7 mouse cellular contexts compared by ENCODE assay signal in the genomic region with DNA sequence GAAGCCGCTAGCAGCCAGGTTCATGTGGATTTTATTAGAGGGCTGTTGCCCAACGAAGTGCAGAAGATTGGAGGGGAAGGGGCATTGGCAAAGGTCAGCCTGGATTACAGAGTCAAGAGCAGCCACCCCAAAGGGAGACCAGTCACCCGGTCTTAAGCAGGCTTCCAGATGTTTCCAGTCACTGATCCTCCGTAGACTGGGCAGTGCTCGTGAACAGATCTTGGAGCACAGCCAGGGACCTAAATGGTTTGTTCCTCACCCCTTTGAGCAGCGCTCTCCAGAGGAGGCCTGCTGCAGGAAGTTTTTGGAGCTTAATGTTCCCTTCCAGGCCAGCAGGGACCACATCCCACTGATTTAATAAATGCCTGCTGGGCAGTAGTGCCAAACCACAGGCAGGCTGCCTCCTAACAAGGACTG. TPM values are rescaled to one million over a fixed set of nuclear protein-coding genes. Genes with fewer than 3 reads are reported as not detected.
DNase-seq lines count a peak whose midpoint lies in the region; ATAC-seq and TF ChIP-seq lines count a peak whose summit lies in the region.

No protein-coding gene starts in this region.

- peaks cover 17% of the 10 kb centered on the region for H3K36me3 ChIP-seq in midbrain, postnatal 0 days (ENCODE audit: insufficient read depth, low read length)
- no peaks in the 10 kb centered on the region; the same call in 1 of the 2 replicates for H3K36me3 ChIP-seq in midbrain, embryonic 11.5 days (ENCODE audit: control insufficient read depth, insufficient read depth, low read length)
- H3K36me3 ChIP-seq in intestine, embryonic 14.5 days (ENCODE audit: control insufficient read depth, insufficient read depth, low read length) = no peaks in the 10 kb centered on the region
- H3K36me3 ChIP-seq in lung, embryonic 16.5 days (ENCODE audit: control insufficient read depth, insufficient read depth, low read length) = no peaks in the 10 kb centered on the region
- no peaks in the 10 kb centered on the region for H3K36me3 ChIP-seq in midbrain, embryonic 16.5 days (ENCODE audit: control insufficient read depth, insufficient read depth, low read length)

- no peaks in the 10 kb centered on the region for H3K9me3 ChIP-seq in midbrain, postnatal 0 days (ENCODE audit: low read length)
- H3K9me3 ChIP-seq in midbrain, embryonic 11.5 days (ENCODE audit: control insufficient read depth, low read length) = peaks cover 3% of the 10 kb centered on the region
- no peaks in the 10 kb centered on the region for H3K9me3 ChIP-seq in intestine, embryonic 14.5 days (ENCODE audit: control insufficient read depth, low read length)
- 0 out of 2 replicates have a peak, but pooled peaks cover 2% of the 10 kb centered on the region for H3K9me3 ChIP-seq in lung, embryonic 16.5 days (ENCODE audit: control insufficient read depth, low read length)
- H3K9me3 ChIP-seq in midbrain, embryonic 16.5 days (replicated peaks; ENCODE audit: control insufficient read depth, low read length, poor library complexity, severe bottlenecking) = no peaks in the 10 kb centered on the region

- H3K27me3 ChIP-seq in midbrain, postnatal 0 days (ENCODE audit: insufficient read depth, low read length) = no peaks in the 10 kb centered on the region
- H3K27me3 ChIP-seq in midbrain, embryonic 11.5 days (ENCODE audit: control insufficient read depth, insufficient read depth, low read length) = no peaks in the 10 kb centered on the region
- H3K27me3 ChIP-seq in intestine, embryonic 14.5 days (replicated peaks; ENCODE audit: control insufficient read depth, insufficient read depth, low read length) = no peaks in the 10 kb centered on the region
- no peaks in the 10 kb centered on the region for H3K27me3 ChIP-seq in lung, embryonic 16.5 days (ENCODE audit: control insufficient read depth, insufficient read depth, low read depth, low read length)
- H3K27me3 ChIP-seq in midbrain, embryonic 16.5 days (ENCODE audit: control insufficient read depth, insufficient read depth, low read depth, low read length) = no peaks in the 10 kb centered on the region

- H3K4me2 ChIP-seq in midbrain, postnatal 0 days (ENCODE audit: low read depth, low read length, poor library complexity, severe bottlenecking) = no peak overlapping the region
- no peak overlapping the region for H3K4me2 ChIP-seq in midbrain, embryonic 11.5 days
- H3K4me2 ChIP-seq in intestine, embryonic 14.5 days (ENCODE audit: low read length) = no peak overlapping the region
- no peak overlapping the region for H3K4me2 ChIP-seq in lung, embryonic 16.5 days (ENCODE audit: low read depth, low read length)
- no peak overlapping the region for H3K4me2 ChIP-seq in midbrain, embryonic 16.5 days (ENCODE audit: low read length)

- no peak for TF ChIP-seq CTCF in midbrain, postnatal 0 days (IDR thresholded peaks at IDR 0.05)

- peak; percentile 58 for DNase-seq in midbrain, postnatal 0 days (ENCODE audit: low spot score)
- no peak for DNase-seq in midbrain, embryonic 11.5 days (ENCODE audit: low spot score, missing footprints)
- peak; percentile 81 for DNase-seq in forelimb bud, embryonic 11.5 days (ENCODE audit: low read depth, low spot score)
- peak; percentile 63 for DNase-seq in intestine, embryonic 14.5 days (ENCODE audit: low spot score)
- no peak for DNase-seq in thymus, postnatal 36 days

- no peak overlapping the region for H3K27ac ChIP-seq in midbrain, postnatal 0 days (ENCODE audit: low read depth, low read length)
- no peak overlapping the region for H3K27ac ChIP-seq in midbrain, embryonic 11.5 days (ENCODE audit: low read depth, low read length)
- H3K27ac ChIP-seq in intestine, embryonic 14.5 days (ENCODE audit: low read depth) = no peak overlapping the region; the same call in 1 of the 2 replicates
- H3K27ac ChIP-seq in lung, embryonic 16.5 days (ENCODE audit: low read length) = peak overlapping the region; percentile 60
- H3K27ac ChIP-seq in midbrain, embryonic 16.5 days (ENCODE audit: low read length) = no peak overlapping the region

- WGBS in midbrain, postnatal 0 days = 52% methylated on average over 6 of the region's 6 CpGs
- WGBS in midbrain, embryonic 11.5 days = 75% methylated on average over 6 of the region's 6 CpGs
- WGBS in intestine, embryonic 14.5 days = 36% methylated on average over 6 of the region's 6 CpGs
- WGBS in lung, embryonic 16.5 days = 42% methylated on average over 6 of the region's 6 CpGs
- 58% methylated on average over 6 of the region's 6 CpGs for WGBS in midbrain, embryonic 16.5 days

- H3K4me1 ChIP-seq in midbrain, postnatal 0 days (ENCODE audit: insufficient read depth, low read length) = no peaks in the 10 kb centered on the region
- H3K4me1 ChIP-seq in midbrain, embryonic 11.5 days (ENCODE audit: control insufficient read depth, insufficient read depth, low read length) = no peaks in the 10 kb centered on the region
- H3K4me1 ChIP-seq in intestine, embryonic 14.5 days (replicated peaks; ENCODE audit: control insufficient read depth, insufficient read depth, low read length) = peaks cover 11% of the 10 kb centered on the region
- peaks cover 15% of the 10 kb centered on the region for H3K4me1 ChIP-seq in lung, embryonic 16.5 days (replicated peaks; ENCODE audit: control insufficient read depth, insufficient read depth, low read length)
- no peaks in the 10 kb centered on the region for H3K4me1 ChIP-seq in midbrain, embryonic 16.5 days (ENCODE audit: control insufficient read depth, insufficient read depth, low read length)

- no peak overlapping the region for H3K4me3 ChIP-seq in midbrain, postnatal 0 days (ENCODE audit: low read depth, low read length)
- no peak overlapping the region for H3K4me3 ChIP-seq in midbrain, embryonic 11.5 days (ENCODE audit: low read depth, low read length)
- H3K4me3 ChIP-seq in intestine, embryonic 14.5 days (ENCODE audit: low read depth, low read length) = no peak overlapping the region
- H3K4me3 ChIP-seq in lung, embryonic 16.5 days (ENCODE audit: low read length) = no peak overlapping the region
- H3K4me3 ChIP-seq in midbrain, embryonic 16.5 days (ENCODE audit: low read depth, low read length) = no peak overlapping the region

- ATAC-seq in midbrain, postnatal 0 days (ENCODE audit: low FRiP score) = no peak
- no peak for ATAC-seq in midbrain, embryonic 11.5 days (ENCODE audit: low FRiP score)
- ATAC-seq in intestine, embryonic 14.5 days (replicated peaks; ENCODE audit: low FRiP score, low TSS enrichment, low read depth) = peak; percentile 58; the same call in 1 of the 2 replicates
- ATAC-seq in lung, embryonic 16.5 days (ENCODE audit: low read depth) = peak; percentile 93
- no peak for ATAC-seq in midbrain, embryonic 16.5 days

- H3K9ac ChIP-seq in midbrain, postnatal 0 days (replicated peaks; ENCODE audit: low read length, poor library complexity, severe bottlenecking) = no peak overlapping the region
- no peak overlapping the region for H3K9ac ChIP-seq in midbrain, embryonic 11.5 days (ENCODE audit: low read length)
- H3K9ac ChIP-seq in intestine, embryonic 14.5 days (ENCODE audit: low read length) = no peak overlapping the region
- no peak overlapping the region for H3K9ac ChIP-seq in lung, embryonic 16.5 days (ENCODE audit: low read length)
- H3K9ac ChIP-seq in midbrain, embryonic 16.5 days (ENCODE audit: low read depth, low read length) = no peak overlapping the region

RNA-seq across cellular contexts. Expression of a gene that starts 16.7 kb away (rescaled TPM):
- 28.3 and 41.0 TPM in 2 replicates for total RNA-seq in midbrain, postnatal 0 days (2014; rRNA removed)
- 70.7 and 79.9 TPM in 2 replicates for polyA plus RNA-seq in midbrain, postnatal 0 days (2015; fragmentation: Nextera tagmentation; extraction: Ambion mirVana)
- 70.2 and 70.3 TPM in 2 replicates for polyA plus RNA-seq in midbrain, embryonic 11.5 days (2014; fragmentation: Nextera tagmentation; extraction: Ambion mirVana)
- polyA plus RNA-seq in intestine, embryonic 14.5 days (2014; fragmentation: Nextera tagmentation; extraction: Ambion mirVana) = 57.7 and 58.7 TPM in 2 replicates
- polyA plus RNA-seq in lung, embryonic 16.5 days (2015; fragmentation: Nextera tagmentation; extraction: Ambion mirVana) = 46.9 and 47.6 TPM in 2 replicates
- polyA plus RNA-seq in midbrain, embryonic 16.5 days (2015; fragmentation: Nextera tagmentation; extraction: Ambion mirVana) = 70.6 and 80.8 TPM in 2 replicates

RNA-seq across cellular contexts. Expression of a gene that starts 16.9 kb away (rescaled TPM):
- total RNA-seq in midbrain, postnatal 0 days (2014; rRNA removed) = 2.7 and 4.9 TPM in 2 replicates
- polyA plus RNA-seq in midbrain, postnatal 0 days (2015; fragmentation: Nextera tagmentation; extraction: Ambion mirVana) = 1.4 TPM in 2 replicates
- polyA plus RNA-seq in midbrain, embryonic 11.5 days (2014; fragmentation: Nextera tagmentation; extraction: Ambion mirVana) = 9.6 and 9.9 TPM in 2 replicates
- polyA plus RNA-seq in intestine, embryonic 14.5 days (2014; fragmentation: Nextera tagmentation; extraction: Ambion mirVana) = 5.9 and 7.4 TPM in 2 replicates
- 8.3 and 8.4 TPM in 2 replicates for polyA plus RNA-seq in lung, embryonic 16.5 days (2015; fragmentation: Nextera tagmentation; extraction: Ambion mirVana)
- polyA plus RNA-seq in midbrain, embryonic 16.5 days (2015; fragmentation: Nextera tagmentation; extraction: Ambion mirVana) = 2.5 and 3.0 TPM in 2 replicates

RNA-seq across cellular contexts. Expression of a gene that starts 21.3 kb away (rescaled TPM):
- total RNA-seq in midbrain, postnatal 0 days (2014; rRNA removed) = 40.5 and 46.0 TPM in 2 replicates
- polyA plus RNA-seq in midbrain, postnatal 0 days (2015; fragmentation: Nextera tagmentation; extraction: Ambion mirVana) = 15.7 and 18.1 TPM in 2 replicates
- 6.9 and 7.6 TPM in 2 replicates for polyA plus RNA-seq in midbrain, embryonic 11.5 days (2014; fragmentation: Nextera tagmentation; extraction: Ambion mirVana)
- 6.1 and 6.9 TPM in 2 replicates for polyA plus RNA-seq in intestine, embryonic 14.5 days (2014; fragmentation: Nextera tagmentation; extraction: Ambion mirVana)
- polyA plus RNA-seq in lung, embryonic 16.5 days (2015; fragmentation: Nextera tagmentation; extraction: Ambion mirVana) = 6.0 and 6.4 TPM in 2 replicates
- polyA plus RNA-seq in midbrain, embryonic 16.5 days (2015; fragmentation: Nextera tagmentation; extraction: Ambion mirVana) = 7.4 and 11.6 TPM in 2 replicates

RNA-seq across cellular contexts. Expression of a gene that starts 35.5 kb away (rescaled TPM):
- 10.9 and 11.8 TPM in 2 replicates for total RNA-seq in midbrain, postnatal 0 days (2014; rRNA removed)
- 18.1 and 20.7 TPM in 2 replicates for polyA plus RNA-seq in midbrain, postnatal 0 days (2015; fragmentation: Nextera tagmentation; extraction: Ambion mirVana)
- 3.6 and 4.6 TPM in 2 replicates for polyA plus RNA-seq in midbrain, embryonic 11.5 days (2014; fragmentation: Nextera tagmentation; extraction: Ambion mirVana)
- polyA plus RNA-seq in intestine, embryonic 14.5 days (2014; fragmentation: Nextera tagmentation; extraction: Ambion mirVana) = 0.61 and 0.83 TPM in 2 replicates
- 15.7 and 18.6 TPM in 2 replicates for polyA plus RNA-seq in lung, embryonic 16.5 days (2015; fragmentation: Nextera tagmentation; extraction: Ambion mirVana)
- 15.1 and 18.5 TPM in 2 replicates for polyA plus RNA-seq in midbrain, embryonic 16.5 days (2015; fragmentation: Nextera tagmentation; extraction: Ambion mirVana)

Comparison
In these comparisons a context has a peak if more than half of its experiments do, and no peak if none do; other contexts are left out.
1. DNase-seq: peak in midbrain, postnatal 0 days (single experiment), forelimb bud, embryonic 11.5 days (single experiment) and intestine, embryonic 14.5 days (single experiment); none in midbrain, embryonic 11.5 days (single experiment) and thymus, postnatal 36 days (0 of 2).
2. ATAC-seq: peak in intestine, embryonic 14.5 days (single experiment) and lung, embryonic 16.5 days (single experiment); none in midbrain, postnatal 0 days (single experiment), midbrain, embryonic 11.5 days (single experiment) and midbrain, embryonic 16.5 days (single experiment).